Comparison of ENCODE assay signal across 28 mouse cellular contexts in the genomic region with DNA sequence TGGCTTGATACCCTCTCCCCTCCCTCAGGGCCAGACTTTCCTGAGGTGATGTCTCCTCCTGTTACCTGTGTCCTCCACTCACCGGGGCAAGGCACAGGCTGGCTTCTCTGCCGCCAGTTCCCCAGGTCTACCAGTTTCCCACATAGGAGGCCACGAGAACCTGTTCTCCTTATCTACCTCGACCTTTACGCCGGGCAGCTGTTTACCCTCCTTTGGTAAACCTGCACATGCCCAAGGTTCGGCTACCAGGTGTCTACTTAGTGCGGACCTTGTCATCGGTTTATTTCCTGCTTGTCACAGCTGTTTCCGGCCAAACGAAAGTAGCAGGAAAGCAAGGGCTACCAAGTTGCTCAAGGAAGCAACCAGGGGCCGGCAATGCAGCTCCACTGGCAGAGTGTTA. TPM values are rescaled to one million over a fixed set of nuclear protein-coding genes. Genes with fewer than 3 reads are reported as not detected.
A peak's percentile ranks its signal among the peaks of the same experiment; 100 is the strongest.
DNase-seq lines count a peak whose midpoint lies in the region; ATAC-seq and TF ChIP-seq lines count a peak whose summit lies in the region.
"Had no signal": no experiment of that assay in that cellular context is flagged by ENCODE, and none has a peak within 500 bp of the region (broad histone marks: within the 10 kb centered on the region; RNA-seq: fewer than 3 reads in every experiment).

No protein-coding gene starts in this region.

- H3K36me3 ChIP-seq in liver, adult 2 months (ENCODE audit: control insufficient read depth, insufficient read depth, low read length) = no peaks in the 10 kb centered on the region
- peaks cover 11% of the 10 kb centered on the region for H3K36me3 ChIP-seq in liver, embryonic 12.5 days
- no peaks in the 10 kb centered on the region for H3K36me3 ChIP-seq in intestine, embryonic 16.5 days (ENCODE audit: control insufficient read depth, insufficient read depth, low read length)
- H3K36me3 ChIP-seq in liver, postnatal 0 days (replicated peaks; ENCODE audit: insufficient read depth, low read length) = peaks cover 3% of the 10 kb centered on the region; the same call in 1 of the 2 replicates
- peaks cover 2% of the 10 kb centered on the region; the same call in 1 of the 2 replicates for H3K36me3 ChIP-seq in hindbrain, postnatal 0 days (ENCODE audit: insufficient read depth, low read length)

- peak overlapping the region; percentile 20 for H3K9ac ChIP-seq in liver, adult 2 months (ENCODE audit: low read depth, low read length)
- H3K9ac ChIP-seq in liver, embryonic 12.5 days = no peak overlapping the region
- peak overlapping the region; percentile 60 for H3K9ac ChIP-seq in intestine, embryonic 16.5 days (ENCODE audit: low read depth, low read length)
- no peak overlapping the region for H3K9ac ChIP-seq in liver, postnatal 0 days (replicated peaks)
- H3K9ac ChIP-seq in hindbrain, postnatal 0 days (replicated peaks; ENCODE audit: low read length) = no peak overlapping the region
- H3K9ac ChIP-seq: forebrain, embryonic 13.5 days; hindbrain, embryonic 14.5 days; kidney, embryonic 15.5 days; limb, embryonic 13.5 days; lung, embryonic 14.5 days; midbrain, embryonic 13.5 days had no signal

- H3K9me3 ChIP-seq in liver, embryonic 12.5 days (replicated peaks) = no peaks in the 10 kb centered on the region
- H3K9me3 ChIP-seq in intestine, embryonic 16.5 days (ENCODE audit: control insufficient read depth, low read length) = no peaks in the 10 kb centered on the region
- 0 out of 2 replicates have a peak, but pooled peaks cover 3% of the 10 kb centered on the region for H3K9me3 ChIP-seq in liver, postnatal 0 days (ENCODE audit: low read length)
- no peaks in the 10 kb centered on the region for H3K9me3 ChIP-seq in hindbrain, postnatal 0 days (ENCODE audit: low read length)
- H3K9me3 ChIP-seq: heart, embryonic 10.5 days; kidney, embryonic 15.5 days; midbrain, embryonic 13.5 days had no signal

- TF ChIP-seq POLR2A in liver, adult 2 months (IDR thresholded peaks at IDR 0.05; ENCODE audit: extremely low read depth, insufficient read depth, low read length) = no peak

- ATAC-seq in liver, embryonic 12.5 days = no peak
- ATAC-seq in intestine, embryonic 16.5 days = peak; percentile 80
- ATAC-seq in liver, postnatal 0 days = 0 out of 2 replicates have a peak, but pooled peaks have one; percentile 18
- no peak for ATAC-seq in hindbrain, postnatal 0 days
- ATAC-seq: forebrain, embryonic 13.5 days; midbrain, embryonic 13.5 days had no signal

- H3K4me2 ChIP-seq in liver, embryonic 12.5 days = no peak overlapping the region
- H3K4me2 ChIP-seq in intestine, embryonic 16.5 days (ENCODE audit: low read depth, low read length) = peak overlapping the region; percentile 46
- peak overlapping the region; percentile 47 for H3K4me2 ChIP-seq in liver, postnatal 0 days (ENCODE audit: low read depth, low read length)
- no peak overlapping the region for H3K4me2 ChIP-seq in hindbrain, postnatal 0 days (ENCODE audit: low read depth, low read length)
- H3K4me2 ChIP-seq: forebrain, embryonic 13.5 days; hindbrain, embryonic 14.5 days; kidney, embryonic 15.5 days; limb, embryonic 13.5 days; lung, embryonic 14.5 days; midbrain, embryonic 13.5 days had no signal

- no peak for TF ChIP-seq EP300 in liver, postnatal 0 days (IDR thresholded peaks at IDR 0.05; ENCODE audit: low read depth)

- peak overlapping the region; percentile 59 for H3K27ac ChIP-seq in liver, adult 2 months (replicated peaks; ENCODE audit: insufficient read depth, low read depth, low read length)
- H3K27ac ChIP-seq in liver, embryonic 12.5 days = no peak overlapping the region
- peak overlapping the region; percentile 84 for H3K27ac ChIP-seq in intestine, embryonic 16.5 days (ENCODE audit: low read length)
- peak overlapping the region; percentile 49; the same call in 1 of the 2 replicates for H3K27ac ChIP-seq in liver, postnatal 0 days (ENCODE audit: low read depth)
- no peak overlapping the region for H3K27ac ChIP-seq in hindbrain, postnatal 0 days
- H3K27ac ChIP-seq: forebrain, embryonic 13.5 days; heart, embryonic 10.5 days; hindbrain, embryonic 14.5 days; kidney, embryonic 15.5 days; limb, embryonic 13.5 days; midbrain, embryonic 13.5 days had no signal

- no peak overlapping the region for H3K4me3 ChIP-seq in liver, adult 2 months (ENCODE audit: insufficient read depth, low read depth, low read length)
- no peak overlapping the region for H3K4me3 ChIP-seq in liver, embryonic 12.5 days
- peak overlapping the region; percentile 12; the same call in 1 of the 2 replicates for H3K4me3 ChIP-seq in intestine, embryonic 16.5 days (ENCODE audit: low read length)
- no peak overlapping the region for H3K4me3 ChIP-seq in liver, postnatal 0 days (ENCODE audit: low read depth, low read length)
- no peak overlapping the region for H3K4me3 ChIP-seq in hindbrain, postnatal 0 days (ENCODE audit: low read length)
- H3K4me3 ChIP-seq: forebrain, embryonic 13.5 days; heart, embryonic 10.5 days; kidney, embryonic 15.5 days; limb, embryonic 13.5 days; midbrain, embryonic 13.5 days had no signal

- peaks cover 8% of the 10 kb centered on the region; the same call in 1 of the 2 replicates for H3K79me2 ChIP-seq in liver, adult 2 months (ENCODE audit: control insufficient read depth, insufficient read depth, low read length)

- H3K4me1 ChIP-seq in liver, adult 2 months (ENCODE audit: control insufficient read depth, insufficient read depth, low read length) = peaks cover 25% of the 10 kb centered on the region
- H3K4me1 ChIP-seq in liver, embryonic 12.5 days = peaks cover 44% of the 10 kb centered on the region
- H3K4me1 ChIP-seq in intestine, embryonic 16.5 days (ENCODE audit: control insufficient read depth, insufficient read depth, low read length) = peaks cover 19% of the 10 kb centered on the region
- H3K4me1 ChIP-seq in liver, postnatal 0 days (ENCODE audit: insufficient read depth) = peaks cover 23% of the 10 kb centered on the region
- H3K4me1 ChIP-seq in hindbrain, postnatal 0 days (ENCODE audit: insufficient read depth, low read length) = peaks cover 10% of the 10 kb centered on the region; the same call in 1 of the 2 replicates

- 21% methylated on average over 12 of the region's 12 CpGs for WGBS in liver, adult 2 months
- 62% methylated on average over 12 of the region's 12 CpGs for WGBS in liver, embryonic 12.5 days (ENCODE audit: insufficient replicate concordance)
- 51% methylated on average over 12 of the region's 12 CpGs for WGBS in intestine, embryonic 16.5 days
- 52% methylated on average over 12 of the region's 12 CpGs for WGBS in liver, postnatal 0 days (ENCODE audit: insufficient replicate concordance)
- 91% methylated on average over 12 of the region's 12 CpGs for WGBS in hindbrain, postnatal 0 days

- no peaks in the 10 kb centered on the region for H3K27me3 ChIP-seq in liver, adult 2 months (ENCODE audit: control insufficient read depth, insufficient read depth, low read length)
- no peaks in the 10 kb centered on the region for H3K27me3 ChIP-seq in liver, embryonic 12.5 days (replicated peaks)
- no peaks in the 10 kb centered on the region for H3K27me3 ChIP-seq in intestine, embryonic 16.5 days (replicated peaks; ENCODE audit: control insufficient read depth, insufficient read depth, low read length)
- H3K27me3 ChIP-seq in liver, postnatal 0 days (ENCODE audit: insufficient read depth, low read length) = no peaks in the 10 kb centered on the region
- H3K27me3 ChIP-seq in hindbrain, postnatal 0 days (ENCODE audit: insufficient read depth, low read length) = no peaks in the 10 kb centered on the region
- H3K27me3 ChIP-seq: forebrain, embryonic 13.5 days; kidney, embryonic 15.5 days; limb, embryonic 13.5 days; midbrain, embryonic 13.5 days had no signal

- peak; percentile 81 for DNase-seq in liver, adult 2 months (ENCODE audit: extremely low read depth, low read depth, low spot score)
- peak; percentile 25 for DNase-seq in liver, postnatal 0 days
- peak; percentile 46 to 64 for DNase-seq in urinary bladder, postnatal 36 days (ENCODE audit: low spot score in 2 of 2)
- DNase-seq in hindbrain, postnatal 0 days (ENCODE audit: low spot score) = no peak
- DNase-seq in cerebellum, adult 9-11 months = no peak
- DNase-seq: adrenal gland, postnatal 14 days; cerebellum, adult 2 months; cerebellum, postnatal 36 days; heart, postnatal 4 days; kidney, adult 11 months; kidney, postnatal 36 days; lung, embryonic 14.5 days; retina, postnatal 1 day; right cerebral cortex, postnatal 4 days; thymus, postnatal 14 days had no signal

- no peak for TF ChIP-seq CTCF in liver, adult 2 months (IDR thresholded peaks at IDR 0.05; ENCODE audit: low read depth, low read length)
- TF ChIP-seq CTCF in liver, postnatal 0 days (IDR thresholded peaks at IDR 0.05; ENCODE audit: low read depth) = no peak
- no peak for TF ChIP-seq CTCF in hindbrain, postnatal 0 days (IDR thresholded peaks at IDR 0.05; ENCODE audit: low read depth)

RNA-seq across cellular contexts. Expression of gene Kdelr2, which starts 3.1 kb away (rescaled TPM):
- total RNA-seq in liver, adult 2 months (2014; rRNA removed) = 130 and 145 TPM in 2 replicates
- 114 and 122 TPM in 2 replicates for polyA plus RNA-seq in liver, adult 2 months (2012; rRNA removed)
- polyA plus RNA-seq in liver, embryonic 12.5 days (2016; fragmentation: Nextera tagmentation; extraction: Ambion mirVana) = 171 and 174 TPM in 2 replicates
- 345 and 360 TPM in 2 replicates for polyA plus RNA-seq in intestine, embryonic 16.5 days (2015; fragmentation: Nextera tagmentation; extraction: Ambion mirVana)
- 146 and 160 TPM in 2 replicates for polyA plus RNA-seq in liver, postnatal 0 days (2015; fragmentation: Nextera tagmentation; extraction: Ambion mirVana)
- 91.8 and 108 TPM in 2 replicates for total RNA-seq in hindbrain, postnatal 0 days (2014; rRNA removed)
- polyA plus RNA-seq in hindbrain, postnatal 0 days (2015; fragmentation: Nextera tagmentation; extraction: Ambion mirVana) = 140 and 143 TPM in 2 replicates

RNA-seq across cellular contexts. Expression of gene Grid2ip, which starts 43.4 kb away (rescaled TPM):
- not detected in 2 replicates for total RNA-seq in liver, adult 2 months (2014; rRNA removed)
- 0.13 TPM in 1 of 2 replicates, not detected in the other for polyA plus RNA-seq in liver, adult 2 months (2012; rRNA removed)
- polyA plus RNA-seq in liver, embryonic 12.5 days (2016; fragmentation: Nextera tagmentation; extraction: Ambion mirVana) = 0.04 TPM in 1 of 2 replicates, not detected in the other
- 0.09 and 0.28 TPM in 2 replicates for polyA plus RNA-seq in intestine, embryonic 16.5 days (2015; fragmentation: Nextera tagmentation; extraction: Ambion mirVana)
- not detected in 2 replicates for polyA plus RNA-seq in liver, postnatal 0 days (2015; fragmentation: Nextera tagmentation; extraction: Ambion mirVana)
- 2.4 and 5.1 TPM in 2 replicates for total RNA-seq in hindbrain, postnatal 0 days (2014; rRNA removed)
- polyA plus RNA-seq in hindbrain, postnatal 0 days (2015; fragmentation: Nextera tagmentation; extraction: Ambion mirVana) = 1.2 and 2.3 TPM in 2 replicates
- total RNA-seq: gastrocnemius, adult 8-10 months; megakaryocyte, adult 5-6 weeks; monocyte, adult 5-6 weeks had no signal
- polyA plus RNA-seq: gonadal fat pad, adult 2 months; neural tube, embryonic 11.5 days had no signal

Comparison
In these comparisons a context has a peak if more than half of its experiments do, and no peak if none do; other contexts are left out.
1. H3K27ac ChIP-seq: peak in liver, adult 2 months (single experiment), intestine, embryonic 16.5 days (single experiment) and liver, postnatal 0 days (single experiment); none in liver, embryonic 12.5 days (single experiment) and hindbrain, postnatal 0 days (single experiment).
2. H3K9ac ChIP-seq: peak in liver, adult 2 months (single experiment) and intestine, embryonic 16.5 days (single experiment); none in liver, embryonic 12.5 days (single experiment), liver, postnatal 0 days (single experiment) and hindbrain, postnatal 0 days (single experiment).
3. ATAC-seq: peak in intestine, embryonic 16.5 days (single experiment) and liver, postnatal 0 days (single experiment); none in liver, embryonic 12.5 days (single experiment) and hindbrain, postnatal 0 days (single experiment).
4. H3K4me2 ChIP-seq: peak in intestine, embryonic 16.5 days (single experiment) and liver, postnatal 0 days (single experiment); none in liver, embryonic 12.5 days (single experiment) and hindbrain, postnatal 0 days (single experiment).
5. DNase-seq: peak in liver, adult 2 months (single experiment), liver, postnatal 0 days (single experiment) and urinary bladder, postnatal 36 days (2 of 2); none in hindbrain, postnatal 0 days (single experiment) and cerebellum, adult 9-11 months (single experiment).